Mouse (Mus musculus) embryonic facial prominence, embryonic 15.5 days (tissue): Measurements from ENCODE around the gene Rpl23a. TPM values are rescaled to one million over a fixed set of nuclear protein-coding genes. Genes with fewer than 3 reads are reported as not detected.

Experiments used
- ATAC-seq: fragments of 200-750 bp; cut with Nextera tagmentation; 2 replicates; pipeline ENCODE4 v1.8.0; 2017; ENCODE audit warnings: low read depth, moderate TSS enrichment; ENCODE audit not compliant: insufficient number of reproducible peaks, low FRiP score, low TSS enrichment
- H3K27ac ChIP-seq: fragments of 300-500 bp; sonication (generic); replicated peaks from 2 replicates; pipeline ENCODE4 v1.5.1; 2015; ENCODE audit warnings: mild to moderate bottlenecking, inconsistent platforms
- H3K27me3 ChIP-seq: fragments of 300-500 bp; sonication (generic); 2 replicates; pipeline ENCODE4 v1.6.1; 2015; ENCODE audit warnings: inconsistent platforms
- H3K36me3 ChIP-seq: fragments of 300-500 bp; sonication (generic); 2 replicates; pipeline ENCODE4 v1.6.1; 2015; ENCODE audit warnings: mild to moderate bottlenecking, inconsistent platforms
- H3K4me1 ChIP-seq: fragments of 300-500 bp; sonication (generic); 2 replicates; pipeline ENCODE4 v1.6.1; 2015; ENCODE audit warnings: inconsistent platforms
- H3K4me2 ChIP-seq: fragments of 300-500 bp; sonication (generic); replicated peaks from 2 replicates; pipeline ENCODE4 v1.6.1; 2015; ENCODE audit warnings: mild to moderate bottlenecking, inconsistent platforms
- H3K4me3 ChIP-seq: fragments of 300-500 bp; sonication (generic); replicated peaks from 2 replicates; pipeline ENCODE4 v1.5.1; 2015; ENCODE audit warnings: mild to moderate bottlenecking, inconsistent platforms
- H3K9ac ChIP-seq: fragments of 300-500 bp; sonication (generic); 2 replicates; pipeline ENCODE4 v1.6.1; 2015; ENCODE audit warnings: inconsistent platforms
- H3K9me3 ChIP-seq: fragments of 300-500 bp; sonication (generic); replicated peaks from 2 replicates; pipeline ENCODE4 v1.6.1; 2016; ENCODE audit warnings: inconsistent platforms
- WGBS: fragments of 180-500 bp; shearing (Covaris S2); methylation state at CpG from one replicate; pipeline ENCODE4 v1.1.7; 2015; 5-methylcytosine and 5-hydroxymethylcytosine counted together
- polyA plus RNA-seq: library from polyadenylated mRNA; unstranded; fragments of >200 nt; fragmentation: Nextera tagmentation; extraction: Ambion mirVana; gene quantifications from 2 replicates; pipeline ENCODE4 v1.2.1, GENCODE M21; 2015

Gene Rpl23a
- polyA plus RNA-seq, 1 experiment from 2014 or later, result 1,410 TPM

GRCm38 (mm10) chr11:78174506-78174905 lies 8.9 kb downstream of the Rpl23a start:
- H3K4me1 ChIP-seq, result peaks cover 18% of the 10 kb centered on the region
- no peak overlapping the region for H3K27ac ChIP-seq
- H3K4me2 ChIP-seq, result no peak overlapping the region
- no peaks in the 10 kb centered on the region for H3K27me3 ChIP-seq
- no peaks in the 10 kb centered on the region for H3K9me3 ChIP-seq
- no peak overlapping the region for H3K9ac ChIP-seq
- no peak overlapping the region for H3K4me3 ChIP-seq
- no peak for ATAC-seq
- H3K36me3 ChIP-seq, result peaks cover 1% of the 10 kb centered on the region
- 78% methylated on average over 3 of the region's 3 CpGs for WGBS

- no peak for ATAC-seq
- no peaks in the 10 kb centered on the region for H3K27me3 ChIP-seq
- no peak overlapping the region; the same call in 1 of the 2 replicates for H3K9ac ChIP-seq
- no peaks in the 10 kb centered on the region for H3K9me3 ChIP-seq
- H3K4me1 ChIP-seq, result peaks cover 18% of the 10 kb centered on the region
- no peak overlapping the region for H3K4me3 ChIP-seq
- WGBS, result 76% methylated on average over 19 of the region's 19 CpGs
- H3K4me2 ChIP-seq, result no peak overlapping the region
- no peak overlapping the region for H3K27ac ChIP-seq
- H3K36me3 ChIP-seq, result no peaks in the 10 kb centered on the region
Observed at GRCm38 (mm10) chr11:78172748-78173383, 10.5 kb downstream of the Rpl23a start.

GRCm38 (mm10) chr11:78172034-78172747 lies 11.2 kb downstream of the Rpl23a start:
- no peak for ATAC-seq
- Histone ChIP-seq H3K4me2 (no peak overlapping the region), H3K27me3 (no peaks in the 10 kb centered on the region), H3K9me3 (no peaks in the 10 kb centered on the region), H3K4me1 (peaks cover 13% of the 10 kb centered on the region), H3K36me3 (0 out of 2 replicates have a peak, but pooled peaks cover 3% of the 10 kb centered on the region), H3K27ac (no peak overlapping the region), H3K9ac (no peak overlapping the region; the same call in 1 of the 2 replicates), H3K4me3 (no peak overlapping the region)
- 81% methylated on average over 16 of the region's 16 CpGs for WGBS

GRCm38 (mm10) chr11:78171328-78171727 lies 12.1 kb downstream of the Rpl23a start:
- no peak for ATAC-seq
- Histone ChIP-seq H3K9ac (no peak overlapping the region), H3K4me2 (no peak overlapping the region), H3K36me3 (0 out of 2 replicates have a peak, but pooled peaks cover 3% of the 10 kb centered on the region), H3K27ac (no peak overlapping the region), H3K4me1 (peaks cover 13% of the 10 kb centered on the region), H3K9me3 (no peaks in the 10 kb centered on the region), H3K27me3 (no peaks in the 10 kb centered on the region), H3K4me3 (no peak overlapping the region)
- WGBS, result 62% methylated on average over 4 of the region's 4 CpGs

- WGBS, result 88% methylated on average over 15 of the region's 15 CpGs
- H3K4me3 ChIP-seq, result no peak overlapping the region
- no peak overlapping the region for H3K4me2 ChIP-seq
- no peak overlapping the region for H3K27ac ChIP-seq
- no peaks in the 10 kb centered on the region for H3K27me3 ChIP-seq
- no peak overlapping the region for H3K9ac ChIP-seq
- peaks cover 18% of the 10 kb centered on the region for H3K4me1 ChIP-seq
- no peak for ATAC-seq
- 0 out of 2 replicates have a peak, but pooled peaks cover 3% of the 10 kb centered on the region for H3K36me3 ChIP-seq
- no peaks in the 10 kb centered on the region for H3K9me3 ChIP-seq
Observed at GRCm38 (mm10) chr11:78170306-78170705, 13.1 kb downstream of the Rpl23a start.

- H3K4me3 ChIP-seq, result no peak overlapping the region
- H3K4me2 ChIP-seq, result no peak overlapping the region
- H3K4me1 ChIP-seq, result peaks cover 19% of the 10 kb centered on the region
- H3K27ac ChIP-seq, result no peak overlapping the region
- 0 out of 2 replicates have a peak, but pooled peaks cover 3% of the 10 kb centered on the region for H3K36me3 ChIP-seq
- ATAC-seq, result no peak
- no peaks in the 10 kb centered on the region for H3K9me3 ChIP-seq
- no peaks in the 10 kb centered on the region for H3K27me3 ChIP-seq
- 50% methylated on average over 19 of the region's 19 CpGs for WGBS
- H3K9ac ChIP-seq, result no peak overlapping the region
Observed at GRCm38 (mm10) chr11:78168541-78169468, 14.6 kb downstream of the Rpl23a start.

- Histone ChIP-seq H3K27me3 (no peaks in the 10 kb centered on the region), H3K36me3 (0 out of 2 replicates have a peak, but pooled peaks cover 3% of the 10 kb centered on the region), H3K27ac (no peak overlapping the region), H3K9ac (no peak overlapping the region), H3K4me3 (no peak overlapping the region), H3K9me3 (no peaks in the 10 kb centered on the region), H3K4me2 (no peak overlapping the region), H3K4me1 (peaks cover 33% of the 10 kb centered on the region)
- ATAC-seq, result no peak
- 86% methylated on average over 14 of the region's 14 CpGs for WGBS
Observed at GRCm38 (mm10) chr11:78167257-78167959, 16.0 kb downstream of the Rpl23a start.

GRCm38 (mm10) chr11:78166640-78167039 lies 16.7 kb downstream of the Rpl23a start:
- H3K4me3 ChIP-seq, result no peak overlapping the region
- H3K9me3 ChIP-seq, result no peaks in the 10 kb centered on the region
- H3K27ac ChIP-seq, result 0 out of 2 replicates have a peak overlapping the region, but pooled peaks have one; percentile 96
- 0 out of 2 replicates have a peak, but pooled peaks cover 9% of the 10 kb centered on the region for H3K36me3 ChIP-seq
- WGBS, result 52% methylated on average over 6 of the region's 6 CpGs
- H3K9ac ChIP-seq, result no peak overlapping the region
- H3K27me3 ChIP-seq, result no peaks in the 10 kb centered on the region
- H3K4me1 ChIP-seq, result peaks cover 41% of the 10 kb centered on the region
- no peak overlapping the region for H3K4me2 ChIP-seq
- ATAC-seq, result no peak

- 35% methylated on average over 4 of the region's 4 CpGs for WGBS
- no peak for ATAC-seq
- 0 out of 2 replicates have a peak overlapping the region, but pooled peaks have one; percentile 99 for H3K9ac ChIP-seq
- peak overlapping the region; percentile 94 for H3K4me3 ChIP-seq
- no peaks in the 10 kb centered on the region for H3K9me3 ChIP-seq
- H3K36me3 ChIP-seq, result peaks cover 13% of the 10 kb centered on the region
- H3K4me2 ChIP-seq, result peak overlapping the region; percentile 89
- peaks cover 45% of the 10 kb centered on the region for H3K4me1 ChIP-seq
- no peaks in the 10 kb centered on the region for H3K27me3 ChIP-seq
- H3K27ac ChIP-seq, result peak overlapping the region; percentile 96
Observed at GRCm38 (mm10) chr11:78166161-78166560, 17.2 kb downstream of the Rpl23a start.

- Histone ChIP-seq H3K9me3 (no peaks in the 10 kb centered on the region), H3K4me3 (peak overlapping the region; percentile 94), H3K4me1 (peaks cover 49% of the 10 kb centered on the region), H3K36me3 (peaks cover 17% of the 10 kb centered on the region), H3K27me3 (no peaks in the 10 kb centered on the region), H3K4me2 (peak overlapping the region; percentile 89), H3K9ac (peak overlapping the region; percentile 99; the same call in 1 of the 2 replicates), H3K27ac (peak overlapping the region; percentile 96)
- WGBS, result 3% methylated on average over 16 of the region's 16 CpGs
- ATAC-seq, result peak; percentile 26
Observed at GRCm38 (mm10) chr11:78165761-78166109, 17.6 kb downstream of the Rpl23a start.
